Mouse (Mus musculus): Measurements from ENCODE around the gene Ccpg1. TPM values are rescaled to one million over a fixed set of nuclear protein-coding genes. Genes with fewer than 3 reads are reported as not detected.

Gene Ccpg1
- 181 TPM for polyA plus RNA-seq (2014; fragmentation: Illumina TruSeq; extraction: RNeasy Lipid Tissue Mini Kit (QIAGEN cat#74804))

DNA sequence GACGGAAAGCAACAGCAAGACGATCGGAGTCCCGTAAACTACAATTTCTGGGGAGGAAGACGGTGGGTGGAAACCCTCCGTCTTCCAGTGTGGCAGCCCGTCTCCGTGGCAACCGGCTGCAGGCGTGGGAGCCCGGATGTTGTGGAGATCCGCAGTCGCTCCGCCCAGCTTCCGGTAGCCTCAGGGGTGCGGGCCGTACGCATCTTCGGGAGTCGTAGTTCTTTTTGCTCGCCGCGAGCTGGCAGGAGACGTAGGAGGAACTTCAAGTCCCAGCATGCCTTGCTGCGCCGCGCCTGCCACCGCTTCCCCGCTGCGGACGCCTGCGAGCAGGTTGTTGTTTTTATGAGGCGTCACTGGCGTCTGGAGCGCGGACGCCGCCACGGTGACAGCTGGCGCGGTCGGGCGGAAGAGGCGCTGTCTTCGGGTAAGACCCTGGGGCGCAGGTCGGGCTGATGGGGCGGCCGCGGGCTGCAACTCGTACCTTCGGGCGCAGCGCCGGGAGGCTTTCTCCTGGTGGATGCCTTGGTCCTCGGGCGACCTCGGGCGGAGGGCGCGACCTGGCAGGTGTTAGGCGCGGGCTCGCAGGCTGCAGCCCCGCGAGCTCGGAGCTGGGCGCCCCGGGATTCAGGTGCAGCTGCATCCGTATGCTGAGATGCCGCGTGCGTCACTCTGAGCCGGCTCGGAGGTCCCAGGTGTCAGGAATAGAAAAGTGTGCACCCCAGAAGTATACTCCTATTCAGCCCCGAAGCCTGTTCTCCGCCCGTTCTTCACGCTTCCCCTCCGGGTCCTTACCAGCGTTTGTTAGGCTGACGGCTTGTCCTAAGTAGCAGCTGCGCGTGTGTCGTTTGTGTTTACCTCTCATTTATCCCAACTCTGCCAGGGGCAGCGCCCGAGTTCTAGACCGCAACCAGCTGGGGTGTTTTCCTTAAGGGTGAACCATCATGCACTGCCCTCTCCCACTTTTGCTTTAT, at the start of gene Ccpg1, which contains the start of gene Ccpg1os:
Gene Ccpg1 (plus strand): TSS at position 180 of the 971 bp plus-strand sequence.
Gene Ccpg1os (minus strand): TSS at position 133 of the 971 bp plus-strand sequence.

DNA sequence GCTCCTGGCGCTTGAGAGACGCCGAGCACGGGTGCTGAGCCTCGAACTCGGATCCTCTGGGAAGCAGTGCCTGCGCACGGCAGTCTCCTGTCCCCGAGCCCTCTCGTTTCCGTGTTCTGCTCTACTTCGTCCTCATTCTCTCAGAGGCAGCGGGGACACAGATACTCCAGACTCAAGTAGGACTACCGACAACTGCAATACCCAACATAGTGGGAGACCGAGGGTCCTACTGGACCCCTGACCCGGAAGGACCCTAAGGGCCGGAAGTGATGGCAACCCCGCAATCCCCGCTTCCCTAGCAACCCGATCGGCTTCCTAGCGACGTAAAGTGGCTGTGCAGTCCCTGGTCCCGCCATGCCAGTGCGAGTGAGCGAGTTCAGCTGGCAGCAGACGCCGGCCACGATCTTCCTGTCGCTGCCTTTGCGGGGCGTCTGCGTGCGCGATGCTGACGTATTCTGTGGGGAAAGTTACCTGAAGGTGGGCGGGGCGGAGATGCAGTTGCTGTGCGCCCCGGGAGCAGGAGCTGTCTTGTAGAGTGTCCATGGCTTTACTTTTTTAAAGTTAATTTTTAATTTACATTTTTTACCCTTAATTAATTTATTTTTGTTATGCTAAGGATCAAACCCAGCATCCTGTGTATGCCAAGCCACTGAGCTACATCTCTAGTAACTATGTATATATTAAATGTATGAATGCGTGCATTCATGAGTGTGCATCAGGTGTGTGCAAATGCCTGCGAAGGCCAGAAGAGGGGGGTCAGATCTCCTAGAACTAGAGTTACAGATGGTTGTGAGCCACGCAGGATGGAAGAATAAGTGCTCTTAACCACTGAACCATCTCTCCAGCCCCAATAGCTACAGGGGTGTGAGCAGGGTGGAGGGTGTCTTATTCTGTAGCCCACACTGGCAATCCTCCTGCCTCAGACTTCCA, 26.4 kb upstream of the Ccpg1 start, which contains the start of the genes Dyx1c1 and Gm44503:
Gene Dyx1c1 (plus strand): TSS at position 265 of the 930 bp plus-strand sequence.
Gene Gm44503 (plus strand): TSS at position 332 of the 930 bp plus-strand sequence.

DNA sequence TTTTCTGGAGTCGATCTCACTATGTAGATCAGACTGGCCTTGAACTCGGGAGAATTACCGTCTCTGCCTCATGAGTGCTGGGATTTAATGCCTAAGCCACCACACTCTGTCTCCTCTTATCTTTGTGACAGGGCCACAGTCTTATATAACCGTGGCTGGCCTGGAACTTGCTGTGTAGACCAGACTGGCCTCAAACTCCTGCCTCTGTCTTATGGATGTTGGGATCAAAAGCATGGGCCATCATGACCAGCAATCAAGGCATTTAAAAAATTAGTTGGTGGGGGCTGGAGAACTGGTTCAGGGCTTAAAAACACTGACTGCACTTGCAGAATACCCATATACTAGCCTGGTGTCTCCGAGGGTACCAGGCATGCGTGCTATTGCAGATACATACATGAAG, 54.9 kb downstream of the Ccpg1 start, which contains the start of gene Pigb:
Gene Pigb (minus strand): TSS at position 299 of the 400 bp plus-strand sequence.

DNA sequence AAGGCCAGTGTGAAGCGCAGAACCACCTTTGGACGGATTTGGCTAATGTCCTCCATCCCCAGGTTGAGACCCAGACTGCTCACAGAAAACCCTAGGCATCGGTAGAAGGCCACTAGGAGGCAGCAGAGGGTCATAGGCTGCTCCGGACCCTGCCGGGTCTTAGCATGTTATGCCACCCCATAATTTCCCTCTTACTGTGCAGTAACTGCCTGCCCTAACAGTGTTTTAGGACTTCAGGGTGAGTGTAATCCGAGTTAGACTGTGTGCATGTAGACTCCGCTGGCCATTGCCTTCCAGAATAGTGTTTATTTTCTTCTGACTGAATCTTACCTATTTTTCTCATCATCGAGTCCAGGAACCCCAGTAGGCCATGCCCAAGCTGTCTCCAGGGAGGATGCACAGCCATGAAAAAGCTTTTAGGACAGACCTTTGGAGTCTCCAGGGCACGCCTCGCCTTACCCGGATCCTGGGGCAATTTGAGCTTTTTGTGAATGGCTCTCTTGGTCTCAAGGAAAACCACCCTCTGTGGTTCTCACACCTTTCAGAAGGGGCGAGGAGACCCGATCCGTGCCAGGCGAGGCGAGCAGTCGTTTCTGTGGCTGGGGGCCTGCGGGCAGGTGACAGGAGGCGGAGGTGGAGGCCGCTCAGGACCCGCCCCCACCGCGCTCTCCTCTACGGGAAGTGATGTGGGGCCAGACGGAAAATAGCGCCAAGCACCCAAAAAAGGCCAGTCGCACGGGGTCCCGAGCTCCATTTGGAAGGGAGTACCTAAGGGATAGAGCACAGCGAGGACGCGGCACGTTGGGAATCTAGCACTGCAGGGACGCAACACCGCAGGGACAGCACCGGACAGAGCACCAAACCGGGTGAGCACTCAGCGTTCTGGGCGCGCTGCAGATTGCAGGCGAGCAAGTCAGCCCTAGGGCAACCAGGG, 59.2 kb downstream of the Ccpg1 start, which contains the start of gene Rab27a:
Gene Rab27a (plus strand): TSS at position 709 of the 934 bp plus-strand sequence.

Other genes starting within 250 kb of the Ccpg1 start
- gene Prtg, start 178.6 kb upstream of the Ccpg1 start, polyA plus RNA-seq (2014; fragmentation: Illumina TruSeq; extraction: RNeasy Lipid Tissue Mini Kit (QIAGEN cat#74804)), result 0.94 TPM
- 20.2 TPM for gene Pygo1, start 59.8 kb upstream of the Ccpg1 start, polyA plus RNA-seq (2014; fragmentation: Illumina TruSeq; extraction: RNeasy Lipid Tissue Mini Kit (QIAGEN cat#74804))
- gene Dyx1c1, start 26.6 kb upstream of the Ccpg1 start, polyA plus RNA-seq (2014; fragmentation: Illumina TruSeq; extraction: RNeasy Lipid Tissue Mini Kit (QIAGEN cat#74804)), result 3.8 TPM
- 1.5 TPM for gene Gm44503, start 26.6 kb upstream of the Ccpg1 start, polyA plus RNA-seq (2014; fragmentation: Illumina TruSeq; extraction: RNeasy Lipid Tissue Mini Kit (QIAGEN cat#74804))
- 23.7 TPM for gene Ccpg1os, start within 50 bp of the Ccpg1 start, polyA plus RNA-seq (2014; fragmentation: Illumina TruSeq; extraction: RNeasy Lipid Tissue Mini Kit (QIAGEN cat#74804))
- gene Pigb, start 54.9 kb downstream of the Ccpg1 start, polyA plus RNA-seq (2014; fragmentation: Illumina TruSeq; extraction: RNeasy Lipid Tissue Mini Kit (QIAGEN cat#74804)), result 13.2 TPM
- 12.1 TPM for gene Rab27a, start 59.4 kb downstream of the Ccpg1 start, polyA plus RNA-seq (2014; fragmentation: Illumina TruSeq; extraction: RNeasy Lipid Tissue Mini Kit (QIAGEN cat#74804))
- gene Khdc3, start 116.4 kb downstream of the Ccpg1 start, polyA plus RNA-seq (2014; fragmentation: Illumina TruSeq; extraction: RNeasy Lipid Tissue Mini Kit (QIAGEN cat#74804)), result 6.2 TPM
- 2.3 TPM for gene Gm20509, start 117.0 kb downstream of the Ccpg1 start, polyA plus RNA-seq (2014; fragmentation: Illumina TruSeq; extraction: RNeasy Lipid Tissue Mini Kit (QIAGEN cat#74804))
- gene Rsl24d1, start 128.0 kb downstream of the Ccpg1 start, polyA plus RNA-seq (2014; fragmentation: Illumina TruSeq; extraction: RNeasy Lipid Tissue Mini Kit (QIAGEN cat#74804)), result 100 TPM